Mouse (Mus musculus) urinary bladder, postnatal 36 days (tissue): ENCODE results near the gene Gm43518.

Experiments used
- DNase-seq, 2 experiments: peaks; one replicate each; pipeline ENCODE4 v3.0.0; 2022; ENCODE audit warnings: low spot score in 2 of 2, mixed read lengths in 1 of 2

The Gm43518 gene

GRCm38 (mm10) chr5:123933556-123933955 lies 6.3 kb downstream of the Gm43518 start:
- no peak for DNase-seq

GRCm38 (mm10) chr5:123933957-123934591 lies 6.9 kb downstream of the Gm43518 start:
- DNase-seq: no peak

- DNase-seq: no peak
Measured at GRCm38 (mm10) chr5:123935931-123936330, 8.7 kb downstream of the Gm43518 start.

DNA sequence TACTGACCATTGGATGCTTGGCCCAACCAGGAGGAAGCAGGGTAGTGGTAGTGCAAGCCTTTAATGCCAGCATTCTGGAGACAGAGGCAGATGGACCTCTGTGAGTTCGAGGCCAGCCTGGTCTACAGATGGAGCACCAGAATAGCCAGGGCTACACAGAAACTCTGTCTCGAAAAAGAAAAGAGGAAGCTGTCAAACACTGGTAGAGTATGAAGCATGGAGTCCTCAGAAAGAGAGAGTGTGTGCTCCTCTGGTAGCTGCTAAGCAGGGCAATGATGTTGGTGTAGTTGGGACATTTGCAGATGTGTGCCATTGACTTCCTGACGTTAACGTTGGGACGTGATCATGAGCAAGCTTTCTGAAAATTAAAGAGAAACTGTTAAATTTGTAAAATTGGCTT lies 11.3 kb downstream of the Gm43518 start:
- DNase-seq: no peak

DNA sequence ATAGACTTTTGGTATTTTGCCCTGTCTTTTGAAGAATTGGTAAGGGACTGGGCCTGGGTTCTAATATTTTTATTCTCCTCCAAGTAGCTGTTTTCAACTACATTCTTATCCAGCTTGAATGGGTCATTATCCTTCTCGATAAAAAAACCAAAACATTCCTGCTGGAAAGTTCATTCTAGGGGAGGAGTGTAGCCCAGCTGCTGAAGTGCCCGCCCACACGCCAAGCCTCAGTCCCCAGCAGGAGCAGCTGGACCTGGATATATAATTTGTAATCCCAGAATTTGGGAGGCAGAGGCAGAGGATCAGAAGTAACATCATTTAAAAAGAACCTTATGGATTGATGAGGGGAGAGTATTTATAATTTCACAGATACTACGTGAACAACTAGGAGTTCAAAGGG lies 19.3 kb downstream of the Gm43518 start:
- no peak for DNase-seq

- no peak for DNase-seq
Measured at GRCm38 (mm10) chr5:123947041-123947761, 20.0 kb downstream of the Gm43518 start.

- no peak for DNase-seq
Measured at GRCm38 (mm10) chr5:123952365-123953045, 25.3 kb downstream of the Gm43518 start.

GRCm38 (mm10) chr5:123957213-123957612 lies 30.0 kb downstream of the Gm43518 start:
- DNase-seq: no peak

DNA sequence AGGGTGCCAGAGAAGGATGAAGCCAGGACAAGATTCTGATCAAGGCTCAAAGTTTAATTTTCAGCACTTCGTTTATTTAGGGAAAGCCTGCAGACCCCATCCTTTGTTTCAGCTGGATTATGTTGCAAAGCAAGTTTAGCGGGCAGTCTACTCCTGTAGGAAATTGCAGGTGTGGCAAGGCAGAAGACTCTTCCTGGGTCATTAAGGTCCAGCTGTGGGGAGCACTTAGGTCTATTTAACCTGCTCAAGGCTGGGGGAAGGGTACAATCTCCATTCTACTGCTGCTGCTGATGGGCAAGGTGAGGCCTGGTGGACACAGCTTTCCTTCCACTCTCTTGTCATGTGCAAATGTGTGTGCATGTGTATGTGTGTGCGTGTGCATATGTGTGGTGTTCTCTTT lies 31.8 kb downstream of the Gm43518 start:
- no peak for DNase-seq

DNA sequence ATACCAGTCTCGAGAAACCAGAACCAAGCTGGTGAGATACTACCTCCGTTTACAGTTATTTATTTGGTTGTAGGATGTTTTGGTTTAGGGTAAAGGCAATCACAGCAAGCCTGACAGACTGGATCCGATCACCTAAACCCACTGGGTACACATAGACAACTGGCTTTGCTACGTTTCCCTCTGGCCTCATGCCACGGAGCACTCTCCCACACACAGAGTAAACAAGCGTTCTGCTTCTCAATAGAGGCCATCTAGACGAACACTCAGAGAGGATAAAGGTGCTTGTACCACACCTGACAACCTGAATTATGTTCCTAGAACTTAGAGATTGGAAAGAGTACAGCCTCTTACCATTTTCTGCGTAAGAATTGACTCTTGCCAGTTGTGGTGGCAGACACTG lies 32.9 kb downstream of the Gm43518 start:
- peak in 1 of 2 experiments; percentile 57 for DNase-seq

DNA sequence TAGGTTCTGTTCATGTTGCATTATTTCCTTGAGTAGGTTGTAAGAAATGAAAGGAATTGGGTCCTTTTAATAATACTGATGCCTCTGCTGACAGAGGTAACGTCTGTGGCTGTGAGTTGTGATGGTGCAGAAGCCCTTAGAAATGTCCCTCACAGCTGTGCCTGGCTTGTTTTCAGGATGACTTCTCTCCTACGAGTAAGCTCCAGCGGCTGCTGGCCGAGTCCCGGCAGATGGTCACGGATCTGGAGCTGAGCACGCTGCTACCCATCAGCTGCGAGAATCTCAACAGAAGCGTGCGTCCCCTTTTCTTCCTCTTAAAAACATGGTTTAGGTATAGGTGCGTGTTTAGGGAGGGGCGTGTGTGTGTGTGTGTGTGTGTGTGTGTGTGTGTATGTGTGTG lies 33.8 kb downstream of the Gm43518 start:
- DNase-seq: no peak

GRCm38 (mm10) chr5:123964208-123964607 lies 37.0 kb downstream of the Gm43518 start:
- no peak for DNase-seq

GRCm38 (mm10) chr5:123966759-123967158 lies 39.5 kb downstream of the Gm43518 start:
- no peak for DNase-seq

DNA sequence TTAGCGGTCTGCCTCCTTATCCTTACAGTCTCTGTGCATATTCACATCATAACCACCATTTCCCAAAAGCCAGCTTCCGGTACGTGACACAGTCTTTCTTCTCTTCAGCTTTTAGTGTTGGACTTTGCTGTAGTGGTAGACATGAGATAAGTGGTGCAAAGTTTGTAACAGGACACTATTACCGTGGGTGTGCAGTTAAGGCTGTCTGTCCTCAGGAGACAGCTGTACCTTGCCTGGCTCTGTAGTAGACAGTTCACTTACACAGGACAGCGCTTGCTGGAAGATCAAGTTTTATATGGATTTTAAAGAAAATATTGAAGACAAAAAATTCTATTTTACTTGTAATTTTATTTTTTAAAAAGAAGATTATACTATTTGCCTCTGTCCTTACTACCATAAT lies 41.2 kb downstream of the Gm43518 start:
- DNase-seq: no peak

GRCm38 (mm10) chr5:123969216-123969615 lies 42.0 kb downstream of the Gm43518 start:
- DNase-seq: no peak

- no peak for DNase-seq
Measured at GRCm38 (mm10) chr5:123970576-123970975, 43.4 kb downstream of the Gm43518 start.

DNA sequence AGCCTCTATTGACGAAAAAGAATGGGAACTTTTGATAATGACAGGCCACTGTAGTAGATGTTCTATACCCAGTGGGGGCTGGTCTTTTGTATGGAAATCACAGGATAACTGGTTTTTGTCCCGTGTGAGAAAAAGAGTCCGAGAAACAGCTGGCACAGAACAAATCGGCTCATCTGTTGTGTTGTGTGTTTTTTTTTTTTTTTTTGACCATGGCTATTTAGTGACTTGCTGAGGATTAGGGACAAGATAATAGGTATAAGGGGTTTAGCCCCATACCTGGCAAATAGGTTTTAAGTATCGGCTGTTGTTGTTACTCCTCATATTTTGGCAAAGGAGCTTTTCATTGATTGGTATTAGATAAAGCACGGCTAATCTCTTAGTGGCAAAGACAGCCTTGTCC lies 45.2 kb downstream of the Gm43518 start:
- DNase-seq: no peak

- DNase-seq: peak; percentile 69 to 83
Measured at GRCm38 (mm10) chr5:123973299-123974178, 46.3 kb downstream of the Gm43518 start, which contains the start of gene Hip1r. Gene Hip1r (plus strand): TSS chr5:123973628.

- no peak for DNase-seq
Measured at GRCm38 (mm10) chr5:123974179-123974485, 46.9 kb downstream of the Gm43518 start.

DNA sequence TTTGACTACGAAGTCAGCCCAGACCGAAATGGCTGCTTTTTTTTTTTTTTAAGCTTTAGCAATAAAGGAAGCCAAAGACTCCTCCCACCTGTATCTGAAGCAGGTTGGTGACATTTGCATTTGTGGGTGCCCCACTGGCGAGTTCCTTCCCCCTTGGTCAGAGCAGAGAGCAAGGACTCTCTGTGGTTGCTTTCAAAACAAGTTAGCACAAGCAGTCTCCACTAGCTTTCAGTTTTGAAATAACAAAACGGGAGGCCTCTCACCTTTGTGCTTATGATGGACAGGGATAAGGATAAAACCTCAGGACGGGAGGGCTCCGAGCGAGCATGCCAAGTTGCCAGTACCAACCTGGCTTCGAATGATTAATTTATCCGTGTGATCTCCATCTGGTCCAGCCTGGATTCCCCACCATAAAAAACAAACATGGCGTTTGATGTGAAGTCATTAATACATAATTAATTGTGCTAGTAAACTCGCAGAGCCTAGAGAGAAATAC lies 47.4 kb downstream of the Gm43518 start:
- peak in 1 of 2 experiments; percentile 59 for DNase-seq

GRCm38 (mm10) chr5:123975668-123976180 lies 48.5 kb downstream of the Gm43518 start:
- peak in 1 of 2 experiments; percentile 44 for DNase-seq

GRCm38 (mm10) chr5:123977231-123977630 lies 50.0 kb downstream of the Gm43518 start:
- no peak for DNase-seq
